In genomic region chr3:126829817-126830216, GRCm38 (mm10) we compare ENCODE assay signal across 26 mouse cellular contexts.
DNase-seq lines count a peak whose midpoint lies in the region; ATAC-seq lines count a peak whose summit lies in the region.
"Had no signal": no experiment of that assay in that cellular context is flagged by ENCODE, and none has a peak within 500 bp of the region (broad histone marks: within the 10 kb centered on the region; RNA-seq: fewer than 3 reads in every experiment).

No protein-coding gene starts in this region.

- no peak overlapping the region for H3K9ac ChIP-seq in forebrain, embryonic 12.5 days
- H3K9ac ChIP-seq: embryonic facial prominence, embryonic 13.5 days; forebrain, embryonic 15.5 days; heart, embryonic 12.5 days; liver, embryonic 15.5 days; stomach, embryonic 15.5 days had no signal

- ATAC-seq in granulocyte monocyte progenitor cell, adult 5-6 weeks (replicated peaks; ENCODE audit: poor library complexity, severe bottlenecking), result peak; percentile 91
- no peak for ATAC-seq in forebrain, embryonic 12.5 days (ENCODE audit: low FRiP score)
- ATAC-seq: forebrain, embryonic 15.5 days had no signal

- no peaks in the 10 kb centered on the region for H3K27me3 ChIP-seq in forebrain, embryonic 12.5 days
- H3K27me3 ChIP-seq: embryonic facial prominence, embryonic 13.5 days; forebrain, embryonic 15.5 days; heart, embryonic 12.5 days; liver, embryonic 15.5 days; stomach, embryonic 15.5 days had no signal

- DNase-seq in heart, adult 11 months, result peak; percentile 81
- DNase-seq in heart, postnatal 10 days, result no peak
- peak; percentile 22 for DNase-seq in MEL-GATA-1-ER (ENCODE audit: extremely low read depth, low read depth)
- no peak for DNase-seq in spleen, postnatal 36 days (ENCODE audit: low spot score in 2 of 2)
- DNase-seq in thymus, postnatal 25 days, result no peak
- no peak for DNase-seq in embryo, embryonic 9.5 days (ENCODE audit: extremely low spot score)
- DNase-seq: adrenal gland, adult 2 months; cerebellum, adult 11-12 months; cerebellum, postnatal 14 days; gastrocnemius, postnatal 10 days; heart, adult 18-20 months; heart, postnatal 14 days; kidney, adult 11 months; liver; lung, postnatal 4 days; thymus, adult 2 months had no signal

- intact Hi-C loops in heart, postnatal 10 days (cut with DNase I), result no loop called here

- no peak overlapping the region for H3K4me3 ChIP-seq in forebrain, embryonic 12.5 days (replicated peaks)
- H3K4me3 ChIP-seq: embryonic facial prominence, embryonic 13.5 days; forebrain, embryonic 15.5 days; heart, embryonic 12.5 days; limb, embryonic 10.5 days; liver, embryonic 15.5 days; stomach, embryonic 15.5 days had no signal

- H3K9me3 ChIP-seq in forebrain, embryonic 12.5 days, result no peaks in the 10 kb centered on the region
- H3K9me3 ChIP-seq: embryonic facial prominence, embryonic 13.5 days; forebrain, embryonic 15.5 days; heart, embryonic 12.5 days; limb, embryonic 10.5 days; liver, embryonic 15.5 days; stomach, embryonic 15.5 days had no signal

- H3K36me3 ChIP-seq in forebrain, embryonic 12.5 days (replicated peaks), result no peaks in the 10 kb centered on the region
- H3K36me3 ChIP-seq: embryonic facial prominence, embryonic 13.5 days; forebrain, embryonic 15.5 days; limb, embryonic 10.5 days; liver, embryonic 15.5 days; stomach, embryonic 15.5 days had no signal

- no peak overlapping the region for H3K27ac ChIP-seq in forebrain, embryonic 12.5 days
- H3K27ac ChIP-seq: embryonic facial prominence, embryonic 13.5 days; forebrain, embryonic 15.5 days; kidney, postnatal 0 days; limb, embryonic 10.5 days; liver, embryonic 15.5 days; stomach, embryonic 15.5 days had no signal

- 87% methylated on average over 2 of the region's 2 CpGs for WGBS in forebrain, embryonic 12.5 days

- H3K4me1 ChIP-seq in forebrain, embryonic 12.5 days, result peaks cover 4% of the 10 kb centered on the region; the same call in 1 of the 2 replicates
- H3K4me1 ChIP-seq: embryonic facial prominence, embryonic 13.5 days; forebrain, embryonic 15.5 days; liver, embryonic 15.5 days; stomach, embryonic 15.5 days had no signal

- H3K4me2 ChIP-seq in forebrain, embryonic 12.5 days, result no peak overlapping the region
- H3K4me2 ChIP-seq: embryonic facial prominence, embryonic 13.5 days; forebrain, embryonic 15.5 days; heart, embryonic 12.5 days; liver, embryonic 15.5 days; midbrain, embryonic 11.5 days; stomach, embryonic 15.5 days had no signal

Comparison
In these comparisons a context has a peak if more than half of its experiments do, and no peak if none do; other contexts are left out.
1. DNase-seq: peak in heart, adult 11 months (single experiment) and MEL-GATA-1-ER (single experiment); none in heart, postnatal 10 days (0 of 2), spleen, postnatal 36 days (0 of 2), thymus, postnatal 25 days (single experiment) and embryo, embryonic 9.5 days (single experiment).